Mouse (Mus musculus) heart, embryonic 11.5 days (tissue): ENCODE measurements around the gene Lag3. TPM values are rescaled to one million over a fixed set of nuclear protein-coding genes. Genes with fewer than 3 reads are reported as not detected.

Experiments used
- ATAC-seq: fragments of 200-750 bp; cut with Nextera tagmentation; replicated peaks from 2 replicates; pipeline ENCODE4 v1.8.0; 2017; ENCODE audit warnings: moderate library complexity; ENCODE audit not compliant: insufficient number of reproducible peaks, low FRiP score, low TSS enrichment
- H3K27ac ChIP-seq: fragments of 300-500 bp; sonication (generic); 2 replicates; pipeline ENCODE4 v1.5.1; 2014; ENCODE audit warnings: mild to moderate bottlenecking, low read depth, low read length
- H3K27me3 ChIP-seq: fragments of 300-500 bp; sonication (generic); 2 replicates; pipeline ENCODE4 v1.6.1; 2014; ENCODE audit warnings: mild to moderate bottlenecking, low read length, mixed read lengths; ENCODE audit not compliant: control insufficient read depth, insufficient read depth
- H3K36me3 ChIP-seq: fragments of 300-500 bp; sonication (generic); 2 replicates; pipeline ENCODE4 v1.6.1; 2014; ENCODE audit warnings: mild to moderate bottlenecking, low read length, moderate library complexity, mixed read lengths; ENCODE audit not compliant: control insufficient read depth, insufficient read depth
- H3K4me1 ChIP-seq: fragments of 300-500 bp; sonication (generic); 2 replicates; pipeline ENCODE4 v1.6.1; 2014; ENCODE audit warnings: low read length; ENCODE audit not compliant: control insufficient read depth, insufficient read depth
- H3K4me2 ChIP-seq: fragments of 300-500 bp; sonication (generic); 2 replicates; pipeline ENCODE4 v1.6.1; 2014; ENCODE audit warnings: mild to moderate bottlenecking, moderate library complexity
- H3K4me3 ChIP-seq: fragments of 300-500 bp; sonication (generic); 2 replicates; pipeline ENCODE4 v1.5.1; 2014; ENCODE audit warnings: low read depth, low read length
- H3K9ac ChIP-seq: fragments of 300-500 bp; sonication (generic); 2 replicates; pipeline ENCODE4 v1.6.1; 2014; ENCODE audit warnings: mild to moderate bottlenecking, low read depth, low read length, moderate library complexity
- H3K9me3 ChIP-seq: fragments of 300-500 bp; sonication (generic); replicated peaks from 2 replicates; pipeline ENCODE4 v1.6.1; 2016; ENCODE audit warnings: low read length; ENCODE audit not compliant: control insufficient read depth
- WGBS: fragments of 180-500 bp; shearing (Covaris S2); extraction: QIAGEN DNeasy Blood & Tissue Kit; methylation state at CpG from one replicate; pipeline ENCODE4 v1.1.7; 2014; ENCODE audit not compliant: insufficient replicate concordance; 5-methylcytosine and 5-hydroxymethylcytosine counted together
- polyA plus RNA-seq: library from polyadenylated mRNA; unstranded; fragments of >200 nt; fragmentation: Nextera tagmentation; extraction: Ambion mirVana; gene quantifications from 2 replicates; pipeline ENCODE4 v1.2.1, GENCODE M21; 2014

Gene Lag3
- polyA plus RNA-seq, 1 experiment from 2014 or later, result 1.1 TPM

GRCm38 (mm10) chr6:124856321-124856720 is 55.2 kb downstream of the Lag3 start:
- H3K4me2 ChIP-seq, result peak overlapping the region; percentile 92
- peak overlapping the region; percentile 85; the same call in 1 of the 2 replicates for H3K27ac ChIP-seq
- ATAC-seq, result no peak; the same call in 1 of the 2 replicates
- H3K9me3 ChIP-seq, result no peaks in the 10 kb centered on the region
- peaks cover 26% of the 10 kb centered on the region for H3K27me3 ChIP-seq
- peak overlapping the region; percentile 94 for H3K9ac ChIP-seq
- H3K4me3 ChIP-seq, result peak overlapping the region; percentile 77
- H3K4me1 ChIP-seq, result peaks cover 18% of the 10 kb centered on the region
- H3K36me3 ChIP-seq, result no peaks in the 10 kb centered on the region
- 6% methylated on average over 14 of the region's 14 CpGs for WGBS

- H3K4me3 ChIP-seq, result no peak overlapping the region
- no peak overlapping the region for H3K4me2 ChIP-seq
- peaks cover 19% of the 10 kb centered on the region for H3K27me3 ChIP-seq
- 53% methylated on average over 12 of the region's 12 CpGs for WGBS
- H3K36me3 ChIP-seq, result no peaks in the 10 kb centered on the region
- H3K4me1 ChIP-seq, result peaks cover 10% of the 10 kb centered on the region
- ATAC-seq, result no peak
- H3K9ac ChIP-seq, result no peak overlapping the region
- no peaks in the 10 kb centered on the region for H3K9me3 ChIP-seq
- no peak overlapping the region for H3K27ac ChIP-seq
Observed at GRCm38 (mm10) chr6:124854647-124855046, 56.9 kb downstream of the Lag3 start.

Other genes starting within 250 kb of the Lag3 start
- 35.5 and 41.1 TPM in 2 replicates for gene Lpcat3, start 248.7 kb downstream of the Lag3 start, polyA plus RNA-seq
- gene Emg1, start 199.5 kb downstream of the Lag3 start, polyA plus RNA-seq, result 139 and 148 TPM in 2 replicates
- 335 and 336 TPM in 2 replicates for gene Phb2, start 199.4 kb downstream of the Lag3 start, polyA plus RNA-seq
- gene Ptpn6, start 173.0 kb downstream of the Lag3 start, polyA plus RNA-seq, result 4.8 and 6.9 TPM in 2 replicates
- 352 and 380 TPM in 2 replicates for gene Grcc10, start 170.3 kb downstream of the Lag3 start, polyA plus RNA-seq
- not detected in 2 replicates for gene Gm45234, start 155.7 kb downstream of the Lag3 start, polyA plus RNA-seq
- 7.4 and 9.5 TPM in 2 replicates for gene Atn1, start 155.2 kb downstream of the Lag3 start, polyA plus RNA-seq
- 5.3 TPM in 2 replicates for gene Eno2, start 142.0 kb downstream of the Lag3 start, polyA plus RNA-seq
- not detected in 2 replicates for gene Lrrc23, start 132.0 kb downstream of the Lag3 start, polyA plus RNA-seq
- 4.5 and 6.6 TPM in 2 replicates for gene Spsb2, start 103.0 kb downstream of the Lag3 start, polyA plus RNA-seq
- gene Tpi1, start 97.4 kb downstream of the Lag3 start, polyA plus RNA-seq, result 1,419 and 1,543 TPM in 2 replicates
- 87.3 and 98.3 TPM in 2 replicates for gene Usp5, start 82.2 kb downstream of the Lag3 start, polyA plus RNA-seq
- 137 and 153 TPM in 2 replicates for gene Cdca3, start 82.2 kb downstream of the Lag3 start, polyA plus RNA-seq
- gene Gnb3, start 71.4 kb downstream of the Lag3 start, polyA plus RNA-seq, result 5.4 and 6.6 TPM in 2 replicates
- 13.8 and 15.8 TPM in 2 replicates for gene P3h3, start 54.0 kb downstream of the Lag3 start, polyA plus RNA-seq
- gene Gpr162, start 47.7 kb downstream of the Lag3 start, polyA plus RNA-seq, result 0.69 and 0.80 TPM in 2 replicates
- not detected in 2 replicates for gene Cd4, start 23.5 kb downstream of the Lag3 start, polyA plus RNA-seq
- gene Ptms, start 8.4 kb upstream of the Lag3 start, polyA plus RNA-seq, result 138 and 158 TPM in 2 replicates
- 326 and 347 TPM in 2 replicates for gene Mlf2, start 19.7 kb upstream of the Lag3 start, polyA plus RNA-seq
- 134 and 142 TPM in 2 replicates for gene Cops7a, start 53.8 kb upstream of the Lag3 start, polyA plus RNA-seq
- 0.41 TPM in 1 of 2 replicates, not detected in the other for gene Pianp, start 85.0 kb upstream of the Lag3 start, polyA plus RNA-seq
- 7.1 and 9.9 TPM in 2 replicates for gene Zfp384, start 97.4 kb upstream of the Lag3 start, polyA plus RNA-seq
- gene Ing4, start 128.1 kb upstream of the Lag3 start, polyA plus RNA-seq, result 66.6 and 80.5 TPM in 2 replicates
- gene Acrbp, start 138.0 kb upstream of the Lag3 start, polyA plus RNA-seq, result 8.3 TPM in 2 replicates
- gene Lpar5, start 156.2 kb upstream of the Lag3 start, polyA plus RNA-seq, result 0.27 TPM in 1 of 2 replicates, not detected in the other
- gene Chd4, start 184.3 kb upstream of the Lag3 start, polyA plus RNA-seq, result 64.4 and 67.8 TPM in 2 replicates
- 50.7 and 52.9 TPM in 2 replicates for gene Nop2, start 220.2 kb upstream of the Lag3 start, polyA plus RNA-seq
- 6.7 and 11.0 TPM in 2 replicates for gene Iffo1, start 233.5 kb upstream of the Lag3 start, polyA plus RNA-seq